Mouse (Mus musculus) adrenal gland, adult 18-20 months (tissue): Measurements from ENCODE around the gene C8g. TPM values are rescaled to one million over a fixed set of nuclear protein-coding genes. Genes with fewer than 3 reads are reported as not detected.

Source experiments
- DNase-seq, 2 experiments: peaks; one replicate each; pipeline ENCODE4 v3.0.0; 2021 to 2022; ENCODE audit warnings: low spot score in 2 of 2
- total RNA-seq, 2 experiments: library from RNA; stranded (reverse); gene quantifications; 1 replicate in 1 of 2; 2 replicates in 1 of 2; pipeline ENCODE4 v1.2.3; 2021

Gene C8g
- total RNA-seq, 2 experiments from 2014 or later: 2.2 to 3.5 TPM

DNA sequence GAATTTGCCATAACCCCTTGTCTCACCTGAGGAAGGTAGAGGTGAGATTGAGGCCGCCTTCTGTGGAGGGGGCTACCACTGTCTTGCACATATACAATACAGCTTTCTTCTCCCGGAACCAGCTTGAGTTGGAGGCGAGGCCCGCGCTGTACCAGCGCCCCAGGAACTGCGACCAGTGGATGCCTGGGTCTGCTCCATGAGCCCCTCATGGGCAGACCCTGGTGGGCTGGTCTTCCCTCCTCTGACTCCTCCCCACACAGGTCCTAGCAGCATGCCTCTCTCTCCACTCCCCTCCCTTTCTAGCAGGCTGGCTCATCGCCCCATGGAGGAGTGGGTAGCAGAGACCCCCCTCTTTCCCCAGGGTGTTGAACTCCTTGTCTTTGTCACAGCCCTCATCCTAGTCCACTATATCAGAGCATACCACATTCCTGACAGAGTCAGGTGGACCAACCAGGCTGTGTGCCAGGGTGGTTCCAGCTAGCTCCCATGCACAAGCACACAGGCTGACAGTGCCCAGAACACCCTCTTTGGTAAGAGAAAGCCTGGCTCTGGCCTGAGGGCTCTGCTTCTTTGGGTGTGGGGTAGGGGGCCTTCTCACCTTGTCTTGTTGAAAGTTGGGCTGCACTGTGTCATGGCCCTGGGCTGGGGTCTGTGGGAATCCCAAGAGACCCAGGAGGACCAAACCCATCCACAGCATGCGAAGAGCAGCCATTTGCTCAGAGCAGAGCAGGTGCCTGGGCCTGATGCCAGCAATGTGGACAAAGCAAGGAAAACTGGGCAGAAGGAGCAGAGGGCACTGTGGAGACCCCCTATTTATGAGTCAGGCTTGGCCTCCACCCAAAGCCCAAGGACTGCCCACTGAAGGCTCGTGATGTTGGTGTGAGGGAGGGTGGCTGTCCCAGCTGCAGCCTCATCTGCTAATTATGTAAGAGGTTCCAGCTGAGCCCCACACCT, 32.3 kb downstream of the C8g start:
- DNase-seq: no peak

DNA sequence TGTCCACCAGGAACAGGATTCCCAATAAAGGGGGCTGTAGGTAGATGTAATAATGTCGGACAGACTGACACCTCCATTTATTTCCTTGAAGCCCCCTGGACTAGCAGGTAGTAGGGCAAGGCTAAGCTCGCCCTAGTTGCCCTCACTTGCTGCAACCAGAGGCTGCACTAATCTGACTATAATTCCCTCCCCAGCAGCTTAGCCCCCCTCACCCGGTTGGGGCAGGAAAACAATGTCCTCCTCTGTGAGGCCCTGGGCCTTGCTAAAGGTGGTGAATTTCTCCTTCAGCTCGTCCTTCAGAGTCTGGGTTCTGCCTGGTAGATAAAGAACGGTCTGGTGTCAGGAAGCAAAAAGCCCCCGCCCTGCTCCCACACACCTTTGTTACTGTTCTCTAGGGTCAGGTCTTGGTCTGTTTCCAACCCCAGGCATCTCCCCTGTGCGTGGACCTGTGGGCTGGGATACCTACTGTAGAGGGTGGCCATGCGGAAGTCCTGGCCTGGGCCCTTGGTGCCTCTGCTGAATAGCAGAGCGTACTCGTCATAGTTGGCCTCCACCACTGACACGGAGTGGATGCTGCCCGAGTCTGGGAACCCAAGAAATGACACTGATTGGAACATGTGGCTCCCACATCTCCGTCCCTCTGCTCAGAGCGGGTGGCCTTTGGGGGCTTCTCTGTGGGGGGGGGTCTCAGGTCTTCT, 33.8 kb downstream of the C8g start:
- no peak for DNase-seq

- DNase-seq: no peak
Observed at GRCm38 (mm10) chr2:25465816-25466635, 35.5 kb downstream of the C8g start.

GRCm38 (mm10) chr2:25465256-25465655, 36.3 kb downstream of the C8g start:
- no peak for DNase-seq

GRCm38 (mm10) chr2:25463630-25464029, 37.9 kb downstream of the C8g start:
- no peak for DNase-seq

GRCm38 (mm10) chr2:25461407-25461806, 40.1 kb downstream of the C8g start:
- no peak for DNase-seq

GRCm38 (mm10) chr2:25460551-25461309, 40.8 kb downstream of the C8g start, which contains the start of gene Paxx:
Gene Paxx, minus strand, starts transcription at chr2:25461094.
- DNase-seq: peak; percentile 82 to 85

- peak in 1 of 2 experiments; percentile 26 for DNase-seq
Observed at GRCm38 (mm10) chr2:25460135-25460534, 41.4 kb downstream of the C8g start.

DNA sequence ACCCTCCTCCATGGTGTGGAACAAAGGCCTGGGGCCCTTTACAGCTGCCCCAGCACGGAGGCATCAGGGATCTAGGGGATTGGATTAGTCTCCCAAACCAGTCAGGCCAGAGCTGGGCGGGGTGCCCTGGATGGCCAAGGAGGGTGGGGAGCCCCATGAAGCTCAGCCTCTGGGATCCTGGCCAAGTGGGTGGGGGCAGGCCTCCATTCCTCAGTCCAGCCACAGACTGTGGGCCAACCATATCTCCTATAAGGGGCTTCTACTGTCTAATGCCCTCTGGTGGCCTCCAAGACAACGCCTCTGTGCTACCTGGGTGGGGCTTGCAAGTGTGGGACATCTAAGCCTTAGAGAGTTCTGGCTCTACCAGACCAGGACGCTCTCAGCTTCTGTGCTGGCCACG, 42.6 kb downstream of the C8g start:
- no peak for DNase-seq

GRCm38 (mm10) chr2:25457022-25457896, 44.3 kb downstream of the C8g start:
- DNase-seq: no peak

- no peak for DNase-seq
Observed at GRCm38 (mm10) chr2:25456205-25456953, 45.1 kb downstream of the C8g start, which contains the start of gene Clic3. Gene Clic3, plus strand, starts transcription at chr2:25456838.

GRCm38 (mm10) chr2:25452951-25453350, 48.6 kb downstream of the C8g start:
- no peak for DNase-seq

GRCm38 (mm10) chr2:25450853-25451647, 50.5 kb downstream of the C8g start:
- DNase-seq: no peak

Other genes with a start within 250 kb of the C8g start
- gene Tmem203, start 246.3 kb downstream of the C8g start, total RNA-seq: 10 to 100 TPM; 19.5 to 24.4 TPM
- 1 to 10 TPM; 8.2 to 9.4 TPM for gene Tprn, start 239.1 kb downstream of the C8g start, total RNA-seq
- 10 to 100 TPM; 37.2 to 40.1 TPM for gene Ssna1, start 229.3 kb downstream of the C8g start, total RNA-seq
- gene Anapc2, start 229.2 kb downstream of the C8g start, total RNA-seq: 10 to 100 TPM; 75.5 to 82.4 TPM
- not detected for gene Tmem210, start 213.6 kb downstream of the C8g start, total RNA-seq
- gene Lrrc26, start 211.8 kb downstream of the C8g start, total RNA-seq: not detected
- gene Grin1, start 182.5 kb downstream of the C8g start, total RNA-seq: 10 to 100 TPM; 10.0 to 10.5 TPM
- 10 to 100 TPM; 59.0 to 63.2 TPM for gene Man1b1, start 169.4 kb downstream of the C8g start, total RNA-seq
- 10 to 100 TPM; 32.3 to 42.0 TPM for gene Dpp7, start 145.4 kb downstream of the C8g start, total RNA-seq
- gene Uap1l1, start 136.0 kb downstream of the C8g start, total RNA-seq: 10 to 100 TPM; 18.8 to 20.9 TPM
- gene Sapcd2, start 129.4 kb downstream of the C8g start, total RNA-seq: not detected
- 1 to 10 TPM; 3.2 to 8.3 TPM for gene Entpd2, start 105.8 kb downstream of the C8g start, total RNA-seq
- 100 to 1,000 TPM; 125 to 161 TPM for gene Npdc1, start 102.4 kb downstream of the C8g start, total RNA-seq
- gene Fut7, start 78.5 kb downstream of the C8g start, total RNA-seq: under 1 TPM; 0.13 to 0.35 TPM
- gene Abca2, start 73.0 kb downstream of the C8g start, total RNA-seq: 10 to 100 TPM; 36.9 to 48.5 TPM
- 1 to 10 TPM in 1 of 2 experiments, under 1 TPM in 1; 0.53 to 1.1 TPM for gene Clic3, start 44.9 kb downstream of the C8g start, total RNA-seq
- 10 to 100 TPM; 38.6 to 54.5 TPM for gene Paxx, start 40.6 kb downstream of the C8g start, total RNA-seq
- gene Ptgds, start 31.7 kb downstream of the C8g start, total RNA-seq: 1 to 10 TPM; 1.1 to 3.1 TPM
- gene Lcn12, start 7.8 kb downstream of the C8g start, total RNA-seq: not detected
- 10 to 100 TPM; 92.1 to 94.5 TPM for gene Fbxw5, start 969 bp downstream of the C8g start, total RNA-seq
- 10 to 100 TPM; 32.5 to 32.6 TPM for gene Traf2, start 45.2 kb upstream of the C8g start, total RNA-seq
- gene Edf1, start 56.1 kb upstream of the C8g start, total RNA-seq: 100 to 1,000 TPM; 302 to 308 TPM
- gene Mamdc4, start 73.1 kb upstream of the C8g start, total RNA-seq: 1 to 10 TPM; 3.4 to 4.4 TPM
- gene Phpt1, start 73.5 kb upstream of the C8g start, total RNA-seq: 10 to 100 TPM; 49.4 to 69.5 TPM
- 1 to 10 TPM; 1.5 to 1.7 TPM for gene Ajm1, start 80.0 kb upstream of the C8g start, total RNA-seq
- 10 to 100 TPM; 82.3 to 97.5 TPM for gene Rabl6, start 106.8 kb upstream of the C8g start, total RNA-seq
- not detected for gene Ccdc183, start 116.0 kb upstream of the C8g start, total RNA-seq
- gene Tmem141, start 120.3 kb upstream of the C8g start, total RNA-seq: 10 to 100 TPM; 14.6 to 38.7 TPM
- gene Fcna, start 126.3 kb upstream of the C8g start, total RNA-seq: 10 to 100 TPM in 1 of 2 experiments, 1 to 10 TPM in 1; 5.3 to 12.3 TPM
- gene Lcn8, start 151.4 kb upstream of the C8g start, total RNA-seq: not detected
- gene Lcn5, start 156.2 kb upstream of the C8g start, total RNA-seq: not detected
- gene Lcn6, start 175.1 kb upstream of the C8g start, total RNA-seq: not detected
- not detected for gene Lcn10, start 181.0 kb upstream of the C8g start, total RNA-seq
- gene Obp2a, start 198.3 kb upstream of the C8g start, total RNA-seq: 10 to 100 TPM in 1 of 2 experiments, not detected in 1; 67.0 TPM
- 10 to 100 TPM; 36.0 to 42.9 TPM for gene Bmyc, start 205.0 kb upstream of the C8g start, total RNA-seq
- gene Obp2b, start 235.3 kb upstream of the C8g start, total RNA-seq: not detected